Mouse (Mus musculus): Measurements from ENCODE around the gene 1110002E22Rik. TPM values are rescaled to one million over a fixed set of nuclear protein-coding genes. Genes with fewer than 3 reads are reported as not detected.

Gene 1110002E22Rik
- polyA plus RNA-seq (2014; fragmentation: Nextera tagmentation; extraction: Ambion mirVana): 0.07 and 0.13 TPM in 2 replicates

DNA sequence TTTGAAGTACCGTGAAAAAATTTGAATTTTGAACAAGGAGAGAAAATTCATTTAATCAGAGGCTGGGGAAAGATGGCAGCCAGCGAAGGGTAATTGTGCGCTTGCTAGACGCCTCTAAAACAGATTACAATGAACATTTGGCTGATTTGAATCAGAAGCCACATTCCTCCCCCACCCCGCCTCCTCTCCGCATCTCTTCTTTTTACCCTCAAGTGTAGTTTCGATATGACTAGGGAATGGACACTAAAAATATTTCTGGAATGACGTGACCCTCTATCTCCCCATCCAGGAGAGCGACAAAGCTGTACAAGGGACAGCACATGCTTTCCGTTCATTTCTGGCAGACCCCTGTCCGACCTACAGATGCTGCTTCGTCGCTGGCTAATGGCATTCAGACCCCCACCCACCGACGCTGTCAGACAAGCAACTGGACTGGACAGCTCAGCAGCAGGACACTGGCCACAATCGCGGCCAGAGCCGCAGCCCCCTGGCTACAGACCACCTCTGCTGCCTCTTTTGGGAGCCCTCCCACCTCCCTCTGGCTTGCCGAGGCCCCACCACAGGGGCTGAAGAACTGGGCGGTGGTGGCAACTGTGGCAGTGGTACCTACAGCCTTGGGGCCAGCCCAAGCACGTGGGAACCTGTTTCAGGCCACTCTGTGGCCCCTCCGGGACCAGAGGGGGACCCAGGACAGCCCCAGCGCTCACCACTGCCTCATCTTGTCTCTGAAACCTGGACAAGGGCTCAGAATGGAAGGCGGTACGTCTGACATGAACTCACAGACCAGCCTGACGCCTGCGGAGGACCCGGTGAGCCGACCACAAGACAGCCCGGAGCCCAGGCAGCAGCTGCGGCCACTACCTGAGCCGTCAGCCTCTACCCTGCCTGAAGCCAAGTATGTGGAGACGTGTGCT, at the start of gene 1110002E22Rik:
TSS of gene 1110002E22Rik (plus strand) at position 321 of the 914 bp plus-strand sequence.
- 74% methylated on average over 33 of the region's 33 CpGs for WGBS
- Histone ChIP-seq H3K27ac (ENCODE audit: low read depth) (peak within 1 kb of the TSS; percentile 1; the same call in 1 of the 2 replicates), H3K4me1 (replicated peaks; ENCODE audit: control insufficient read depth, insufficient read depth, low read length) (peaks cover 9% of the 10 kb centered on the region), H3K9ac (ENCODE audit: low read length) (no peak within 1 kb of the TSS), H3K4me2 (ENCODE audit: low read length) (no peak within 1 kb of the TSS), H3K36me3 (ENCODE audit: control insufficient read depth, insufficient read depth, low read length) (no peaks in the 10 kb centered on the region), H3K9me3 (ENCODE audit: control insufficient read depth, low read length) (no peaks in the 10 kb centered on the region), H3K27me3 (replicated peaks; ENCODE audit: control insufficient read depth, insufficient read depth, low read length) (no peaks in the 10 kb centered on the region), H3K4me3 (ENCODE audit: low read depth, low read length) (no peak within 1 kb of the TSS)
- no peak for DNase-seq (ENCODE audit: low spot score)
- 0 out of 2 replicates have a peak, but pooled peaks have one; percentile 13 for ATAC-seq (replicated peaks; ENCODE audit: low FRiP score, low TSS enrichment, low read depth)

DNA sequence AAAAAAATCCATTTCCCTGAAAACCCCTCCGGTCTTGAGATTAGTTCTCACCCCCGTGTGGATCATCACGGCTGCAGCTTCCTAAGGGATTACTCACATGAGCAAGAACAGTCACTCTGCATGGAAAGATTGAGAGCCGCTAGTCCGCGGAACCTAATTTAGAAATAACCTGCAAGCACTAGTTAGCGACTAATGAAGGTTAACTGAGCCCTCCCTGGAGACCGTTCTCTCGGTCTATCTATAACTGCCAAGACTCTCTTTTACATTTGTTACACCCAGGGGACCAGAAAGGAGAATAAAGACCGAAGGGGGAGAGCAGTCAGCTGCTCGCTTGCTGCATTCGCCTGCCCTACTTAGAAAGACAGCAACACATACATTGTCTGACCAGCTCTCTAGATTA, 48.0 kb upstream of the 1110002E22Rik start:
- Histone ChIP-seq H3K4me3 (ENCODE audit: low read depth, low read length) (no peak overlapping the region), H3K36me3 (ENCODE audit: control insufficient read depth, insufficient read depth, low read length) (no peaks in the 10 kb centered on the region), H3K9me3 (ENCODE audit: control insufficient read depth, low read length) (no peaks in the 10 kb centered on the region), H3K4me2 (ENCODE audit: low read length) (no peak overlapping the region), H3K9ac (ENCODE audit: low read length) (no peak overlapping the region), H3K27ac (ENCODE audit: low read depth) (no peak overlapping the region), H3K27me3 (replicated peaks; ENCODE audit: control insufficient read depth, insufficient read depth, low read length) (no peaks in the 10 kb centered on the region), H3K4me1 (replicated peaks; ENCODE audit: control insufficient read depth, insufficient read depth, low read length) (no peaks in the 10 kb centered on the region)
- 91% methylated on average over 12 of the region's 12 CpGs for WGBS
- ATAC-seq (replicated peaks; ENCODE audit: low FRiP score, low TSS enrichment, low read depth): no peak
- DNase-seq (ENCODE audit: low spot score): peak; percentile 2

DNA sequence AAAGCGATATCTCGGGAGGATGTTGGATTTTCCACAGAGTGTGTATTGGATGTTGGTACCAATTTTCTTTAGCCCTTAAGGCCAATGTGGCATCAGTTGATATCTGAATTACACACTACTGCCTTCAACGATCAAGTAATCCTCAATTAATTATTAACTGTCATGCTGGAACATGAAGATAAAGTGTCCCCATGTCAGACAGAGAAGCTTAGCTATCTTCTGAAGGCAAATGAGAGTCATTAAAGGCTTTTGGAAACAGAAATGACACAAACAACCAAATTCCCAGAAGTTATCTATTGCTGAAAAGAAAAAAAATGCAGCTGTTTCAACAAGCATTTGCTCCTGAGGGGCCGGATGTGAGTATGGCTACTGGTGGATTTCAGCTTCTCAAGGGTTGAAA, 42.8 kb upstream of the 1110002E22Rik start:
- Histone ChIP-seq H3K27ac (ENCODE audit: low read depth) (no peak overlapping the region), H3K9me3 (ENCODE audit: control insufficient read depth, low read length) (no peaks in the 10 kb centered on the region), H3K4me1 (replicated peaks; ENCODE audit: control insufficient read depth, insufficient read depth, low read length) (no peaks in the 10 kb centered on the region), H3K36me3 (ENCODE audit: control insufficient read depth, insufficient read depth, low read length) (no peaks in the 10 kb centered on the region), H3K9ac (ENCODE audit: low read length) (no peak overlapping the region), H3K4me3 (ENCODE audit: low read depth, low read length) (no peak overlapping the region), H3K4me2 (ENCODE audit: low read length) (no peak overlapping the region), H3K27me3 (replicated peaks; ENCODE audit: control insufficient read depth, insufficient read depth, low read length) (no peaks in the 10 kb centered on the region)
- no peak for ATAC-seq (replicated peaks; ENCODE audit: low FRiP score, low TSS enrichment, low read depth)
- DNase-seq (ENCODE audit: low spot score): no peak
- WGBS: 78% methylated on average over 4 of the region's 4 CpGs

GRCm38 (mm10) chr3:138022651-138023050, 42.2 kb upstream of the 1110002E22Rik start:
- DNase-seq (ENCODE audit: low spot score) (no peak), ATAC-seq (replicated peaks; ENCODE audit: low FRiP score, low TSS enrichment, low read depth) (no peak)
- no peaks in the 10 kb centered on the region for H3K36me3 ChIP-seq (ENCODE audit: control insufficient read depth, insufficient read depth, low read length)
- H3K4me1 ChIP-seq (replicated peaks; ENCODE audit: control insufficient read depth, insufficient read depth, low read length): no peaks in the 10 kb centered on the region
- no peaks in the 10 kb centered on the region for H3K27me3 ChIP-seq (replicated peaks; ENCODE audit: control insufficient read depth, insufficient read depth, low read length)
- no peak overlapping the region for H3K9ac ChIP-seq (ENCODE audit: low read length)
- 87% methylated on average over 4 of the region's 4 CpGs for WGBS
- no peak overlapping the region for H3K27ac ChIP-seq (ENCODE audit: low read depth)
- H3K4me3 ChIP-seq (ENCODE audit: low read depth, low read length): no peak overlapping the region
- no peaks in the 10 kb centered on the region for H3K9me3 ChIP-seq (ENCODE audit: control insufficient read depth, low read length)
- no peak overlapping the region for H3K4me2 ChIP-seq (ENCODE audit: low read length)

GRCm38 (mm10) chr3:138026286-138026685, 38.6 kb upstream of the 1110002E22Rik start:
- ATAC-seq (replicated peaks; ENCODE audit: low FRiP score, low TSS enrichment, low read depth) (no peak), DNase-seq (ENCODE audit: low spot score) (no peak)
- H3K4me3 ChIP-seq (ENCODE audit: low read depth, low read length): no peak overlapping the region
- H3K4me1 ChIP-seq (replicated peaks; ENCODE audit: control insufficient read depth, insufficient read depth, low read length): no peaks in the 10 kb centered on the region
- WGBS: 62% methylated on average over 10 of the region's 10 CpGs
- no peaks in the 10 kb centered on the region for H3K36me3 ChIP-seq (ENCODE audit: control insufficient read depth, insufficient read depth, low read length)
- no peak overlapping the region for H3K27ac ChIP-seq (ENCODE audit: low read depth)
- no peaks in the 10 kb centered on the region for H3K27me3 ChIP-seq (replicated peaks; ENCODE audit: control insufficient read depth, insufficient read depth, low read length)
- H3K9ac ChIP-seq (ENCODE audit: low read length): no peak overlapping the region
- H3K4me2 ChIP-seq (ENCODE audit: low read length): no peak overlapping the region
- no peaks in the 10 kb centered on the region for H3K9me3 ChIP-seq (ENCODE audit: control insufficient read depth, low read length)

DNA sequence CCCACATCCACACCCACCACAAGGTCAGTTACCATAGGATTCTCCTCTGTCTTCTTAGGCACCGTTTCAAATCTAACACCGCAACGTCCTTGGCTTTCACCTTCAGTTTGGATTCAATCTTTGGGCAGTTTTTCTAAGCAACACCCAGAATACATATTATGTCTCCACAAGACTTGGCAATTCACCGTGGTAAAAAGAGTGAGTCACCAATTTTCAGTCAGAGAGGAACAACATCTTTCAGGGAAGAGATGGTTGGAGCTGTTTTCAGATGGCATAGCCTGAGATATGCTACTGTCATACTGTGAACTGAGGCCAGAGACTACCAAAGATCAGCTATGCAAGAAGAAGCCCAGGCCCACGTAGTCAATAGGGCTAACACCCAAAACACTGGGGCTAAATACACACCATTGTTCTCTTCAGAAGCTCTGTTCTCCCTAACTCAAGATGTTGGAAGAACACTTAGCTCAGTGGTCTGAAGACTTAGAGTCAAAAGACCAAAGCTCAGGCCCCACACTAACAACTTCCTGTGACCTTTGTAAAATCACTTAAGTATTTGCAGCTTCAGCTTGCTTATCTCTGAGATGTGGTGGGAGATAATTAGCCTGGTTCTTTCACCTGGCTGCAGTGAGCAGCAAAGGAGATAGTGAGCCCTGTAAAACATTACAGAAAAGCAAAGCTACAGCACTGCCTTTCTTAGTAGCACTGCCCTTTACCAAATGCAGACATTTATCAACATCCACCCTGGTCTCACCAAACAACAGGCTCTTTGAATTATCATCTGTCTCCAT, 37.1 kb upstream of the 1110002E22Rik start:
- H3K27me3 ChIP-seq (replicated peaks; ENCODE audit: control insufficient read depth, insufficient read depth, low read length): no peaks in the 10 kb centered on the region
- H3K9ac ChIP-seq (ENCODE audit: low read length): no peak overlapping the region
- no peak overlapping the region for H3K4me3 ChIP-seq (ENCODE audit: low read depth, low read length)
- 79% methylated on average over 5 of the region's 5 CpGs for WGBS
- no peak overlapping the region for H3K4me2 ChIP-seq (ENCODE audit: low read length)
- no peaks in the 10 kb centered on the region for H3K36me3 ChIP-seq (ENCODE audit: control insufficient read depth, insufficient read depth, low read length)
- H3K4me1 ChIP-seq (replicated peaks; ENCODE audit: control insufficient read depth, insufficient read depth, low read length): no peaks in the 10 kb centered on the region
- ATAC-seq (replicated peaks; ENCODE audit: low FRiP score, low TSS enrichment, low read depth) (no peak), DNase-seq (ENCODE audit: low spot score) (no peak)
- no peak overlapping the region for H3K27ac ChIP-seq (ENCODE audit: low read depth)
- H3K9me3 ChIP-seq (ENCODE audit: control insufficient read depth, low read length): no peaks in the 10 kb centered on the region

DNA sequence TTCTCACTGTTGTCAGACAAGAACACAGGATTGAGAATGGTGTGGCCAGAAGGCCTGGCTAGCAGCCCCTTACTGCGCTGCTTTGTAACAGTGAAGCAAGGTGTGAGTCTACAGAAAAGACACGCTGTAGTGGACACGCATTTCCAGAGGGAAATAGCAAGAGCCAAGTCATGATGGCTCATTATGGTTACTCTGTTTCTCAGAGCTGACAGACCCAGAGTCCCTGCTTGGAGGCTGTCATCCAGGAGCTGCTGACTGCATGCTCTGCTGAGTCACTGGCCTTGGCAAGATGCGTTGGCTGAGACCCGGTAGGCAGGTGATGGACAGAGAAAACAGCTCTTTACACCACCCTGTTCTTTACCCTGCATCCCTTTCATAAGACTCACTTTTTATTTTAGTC, 35.5 kb upstream of the 1110002E22Rik start:
- H3K9me3 ChIP-seq (ENCODE audit: control insufficient read depth, low read length): no peaks in the 10 kb centered on the region
- H3K36me3 ChIP-seq (ENCODE audit: control insufficient read depth, insufficient read depth, low read length): no peaks in the 10 kb centered on the region
- H3K4me1 ChIP-seq (replicated peaks; ENCODE audit: control insufficient read depth, insufficient read depth, low read length): no peaks in the 10 kb centered on the region
- no peaks in the 10 kb centered on the region for H3K27me3 ChIP-seq (replicated peaks; ENCODE audit: control insufficient read depth, insufficient read depth, low read length)
- no peak for ATAC-seq (replicated peaks; ENCODE audit: low FRiP score, low TSS enrichment, low read depth)
- WGBS: 91% methylated on average over 5 of the region's 5 CpGs
- no peak overlapping the region for H3K27ac ChIP-seq (ENCODE audit: low read depth)
- H3K4me3 ChIP-seq (ENCODE audit: low read depth, low read length): no peak overlapping the region
- no peak overlapping the region for H3K9ac ChIP-seq (ENCODE audit: low read length)
- no peak for DNase-seq (ENCODE audit: low spot score)
- no peak overlapping the region for H3K4me2 ChIP-seq (ENCODE audit: low read length)

GRCm38 (mm10) chr3:138030563-138030962, 34.3 kb upstream of the 1110002E22Rik start:
- DNase-seq (ENCODE audit: low spot score) (no peak), ATAC-seq (replicated peaks; ENCODE audit: low FRiP score, low TSS enrichment, low read depth) (no peak)
- H3K36me3 ChIP-seq (ENCODE audit: control insufficient read depth, insufficient read depth, low read length): no peaks in the 10 kb centered on the region
- WGBS: 87% methylated on average over 6 of the region's 6 CpGs
- H3K9me3 ChIP-seq (ENCODE audit: control insufficient read depth, low read length): no peaks in the 10 kb centered on the region
- no peak overlapping the region for H3K9ac ChIP-seq (ENCODE audit: low read length)
- no peak overlapping the region for H3K4me3 ChIP-seq (ENCODE audit: low read depth, low read length)
- no peaks in the 10 kb centered on the region for H3K4me1 ChIP-seq (replicated peaks; ENCODE audit: control insufficient read depth, insufficient read depth, low read length)
- no peaks in the 10 kb centered on the region for H3K27me3 ChIP-seq (replicated peaks; ENCODE audit: control insufficient read depth, insufficient read depth, low read length)
- no peak overlapping the region for H3K4me2 ChIP-seq (ENCODE audit: low read length)
- no peak overlapping the region for H3K27ac ChIP-seq (ENCODE audit: low read depth)
